Mouse (Mus musculus): ENCODE data around the gene Car5a. TPM values are rescaled to one million over a fixed set of nuclear protein-coding genes. Genes with fewer than 3 reads are reported as not detected.
A peak's percentile ranks its signal among the peaks of the same experiment; 100 is the strongest.

Car5a gene
- total and polyA plus RNA-seq, 3 experiments, result 0.16 to 0.68 (median 0.57) TPM

- H3K9me3 ChIP-seq (replicated peaks), result no peaks in the 10 kb centered on the region
- DNase-seq (ENCODE audit: low spot score) (no peak), ATAC-seq (ENCODE audit: extremely low read depth, insufficient number of reproducible peaks, low FRiP score, poor library complexity, severe bottlenecking) (no peak)
- peak overlapping the region; percentile 61; the same call in 1 of the 2 replicates for H3K4me3 ChIP-seq (ENCODE audit: low read depth, low read length)
- peaks cover 95% of the 10 kb centered on the region for H3K4me1 ChIP-seq (ENCODE audit: insufficient read depth, low read depth, low read length)
- H3K36me3 ChIP-seq (replicated peaks), result peaks cover 70% of the 10 kb centered on the region
- TF ChIP-seq GATA2 (IDR thresholded peaks at IDR 0.05; ENCODE audit: borderline replicate concordance, low read depth, low read length) (no peak), GATA1 (IDR thresholded peaks at IDR 0.05; ENCODE audit: borderline replicate concordance, low read length) (no peak), TAL1 (conservative IDR thresholded peaks at IDR 0.05; ENCODE audit: low read depth, low read length) (no peak), POLR2AphosphoS5 (IDR thresholded peaks at IDR 0.05; ENCODE audit: insufficient replicate concordance, low read depth, low read length) (no peak), CTCF (IDR thresholded peaks at IDR 0.05; ENCODE audit: low read depth, low read length) (no peak)
- H3K27me3 ChIP-seq (ENCODE audit: insufficient read depth, low read length), result no peaks in the 10 kb centered on the region
Measured at GRCm38 (mm10) chr8:121903977-121904376, 40.7 kb downstream of the Car5a start.

GRCm38 (mm10) chr8:121901498-121902236 is 43.0 kb downstream of the Car5a start:
- ATAC-seq (ENCODE audit: extremely low read depth, insufficient number of reproducible peaks, low FRiP score, poor library complexity, severe bottlenecking), result no peak
- Histone ChIP-seq H3K9me3 (replicated peaks) (no peaks in the 10 kb centered on the region), H3K4me3 (ENCODE audit: low read depth, low read length) (peak overlapping the region; percentile 37; the same call in 1 of the 2 replicates)

GRCm38 (mm10) chr8:121899180-121900044 is 45.3 kb downstream of the Car5a start:
- Histone ChIP-seq H3K4me1 (ENCODE audit: insufficient read depth, low read depth, low read length) (peaks cover 88% of the 10 kb centered on the region), H3K36me3 (replicated peaks) (peaks cover 96% of the 10 kb centered on the region), H3K9me3 (replicated peaks) (no peaks in the 10 kb centered on the region), H3K4me3 (ENCODE audit: low read depth, low read length) (peak overlapping the region; percentile 65; the same call in 1 of the 2 replicates), H3K27me3 (ENCODE audit: insufficient read depth, low read length) (no peaks in the 10 kb centered on the region)
- peak; percentile 70 for DNase-seq (ENCODE audit: low spot score)
- peak; percentile 62 for ATAC-seq (ENCODE audit: extremely low read depth, insufficient number of reproducible peaks, low FRiP score, poor library complexity, severe bottlenecking)
- TF ChIP-seq TAL1 (conservative IDR thresholded peaks at IDR 0.05; ENCODE audit: low read depth, low read length) (peak; percentile 92), CTCF (IDR thresholded peaks at IDR 0.05; ENCODE audit: low read depth, low read length) (no peak), GATA2 (IDR thresholded peaks at IDR 0.05; ENCODE audit: borderline replicate concordance, low read depth, low read length) (no peak)

More at GRCm38 (mm10) chr8:121901498-121902236, 43.0 kb downstream of the Car5a start:
- Histone ChIP-seq H3K27me3 (ENCODE audit: insufficient read depth, low read length) (no peaks in the 10 kb centered on the region), H3K4me1 (ENCODE audit: insufficient read depth, low read depth, low read length) (peaks cover 97% of the 10 kb centered on the region), H3K36me3 (replicated peaks) (peaks cover 90% of the 10 kb centered on the region)
- TF ChIP-seq TAL1 (conservative IDR thresholded peaks at IDR 0.05; ENCODE audit: low read depth, low read length) (no peak), GATA2 (IDR thresholded peaks at IDR 0.05; ENCODE audit: borderline replicate concordance, low read depth, low read length) (no peak), POLR2AphosphoS5 (IDR thresholded peaks at IDR 0.05; ENCODE audit: insufficient replicate concordance, low read depth, low read length) (no peak), CTCF (IDR thresholded peaks at IDR 0.05; ENCODE audit: low read depth, low read length) (no peak)
- DNase-seq (ENCODE audit: low spot score), result no peak

- Histone ChIP-seq H3K9me3 (replicated peaks) (no peaks in the 10 kb centered on the region), H3K4me3 (ENCODE audit: low read depth, low read length) (peak overlapping the region; percentile 65; the same call in 1 of the 2 replicates), H3K4me1 (ENCODE audit: insufficient read depth, low read depth, low read length) (peaks cover 78% of the 10 kb centered on the region), H3K27me3 (ENCODE audit: insufficient read depth, low read length) (no peaks in the 10 kb centered on the region), H3K36me3 (replicated peaks) (peaks cover 96% of the 10 kb centered on the region)
- peak; percentile 83 for ATAC-seq (ENCODE audit: extremely low read depth, insufficient number of reproducible peaks, low FRiP score, poor library complexity, severe bottlenecking)
- TF ChIP-seq TAL1 (conservative IDR thresholded peaks at IDR 0.05; ENCODE audit: low read depth, low read length) (no peak), CTCF (IDR thresholded peaks at IDR 0.05; ENCODE audit: low read depth, low read length) (no peak), POLR2AphosphoS5 (IDR thresholded peaks at IDR 0.05; ENCODE audit: insufficient replicate concordance, low read depth, low read length) (no peak), GATA2 (IDR thresholded peaks at IDR 0.05; ENCODE audit: borderline replicate concordance, low read depth, low read length) (no peak), GATA1 (IDR thresholded peaks at IDR 0.05; ENCODE audit: borderline replicate concordance, low read length) (no peak)
- peak; percentile 91 for DNase-seq (ENCODE audit: low spot score)
Measured at GRCm38 (mm10) chr8:121898401-121898931, 46.2 kb downstream of the Car5a start.

- Histone ChIP-seq H3K27me3 (ENCODE audit: insufficient read depth, low read length) (no peaks in the 10 kb centered on the region), H3K9me3 (replicated peaks) (no peaks in the 10 kb centered on the region), H3K4me1 (ENCODE audit: insufficient read depth, low read depth, low read length) (peaks cover 76% of the 10 kb centered on the region), H3K36me3 (replicated peaks) (peaks cover 96% of the 10 kb centered on the region), H3K4me3 (ENCODE audit: low read depth, low read length) (peak overlapping the region; percentile 65; the same call in 1 of the 2 replicates)
- ATAC-seq (ENCODE audit: extremely low read depth, insufficient number of reproducible peaks, low FRiP score, poor library complexity, severe bottlenecking) (no peak), DNase-seq (ENCODE audit: low spot score) (peak; percentile 48)
- TF ChIP-seq GATA1 (IDR thresholded peaks at IDR 0.05; ENCODE audit: borderline replicate concordance, low read length), result no peak
- no peak for TF ChIP-seq GATA2 (IDR thresholded peaks at IDR 0.05; ENCODE audit: borderline replicate concordance, low read depth, low read length)
- TF ChIP-seq TAL1 (conservative IDR thresholded peaks at IDR 0.05; ENCODE audit: low read depth, low read length), result no peak
- no peak for TF ChIP-seq CTCF (IDR thresholded peaks at IDR 0.05; ENCODE audit: low read depth, low read length)
- no peak for TF ChIP-seq POLR2AphosphoS5 (IDR thresholded peaks at IDR 0.05; ENCODE audit: insufficient replicate concordance, low read depth, low read length)
Measured at GRCm38 (mm10) chr8:121897871-121898381, 46.8 kb downstream of the Car5a start.
